7 mouse cellular contexts compared by ENCODE assay signal in the genomic region with DNA sequence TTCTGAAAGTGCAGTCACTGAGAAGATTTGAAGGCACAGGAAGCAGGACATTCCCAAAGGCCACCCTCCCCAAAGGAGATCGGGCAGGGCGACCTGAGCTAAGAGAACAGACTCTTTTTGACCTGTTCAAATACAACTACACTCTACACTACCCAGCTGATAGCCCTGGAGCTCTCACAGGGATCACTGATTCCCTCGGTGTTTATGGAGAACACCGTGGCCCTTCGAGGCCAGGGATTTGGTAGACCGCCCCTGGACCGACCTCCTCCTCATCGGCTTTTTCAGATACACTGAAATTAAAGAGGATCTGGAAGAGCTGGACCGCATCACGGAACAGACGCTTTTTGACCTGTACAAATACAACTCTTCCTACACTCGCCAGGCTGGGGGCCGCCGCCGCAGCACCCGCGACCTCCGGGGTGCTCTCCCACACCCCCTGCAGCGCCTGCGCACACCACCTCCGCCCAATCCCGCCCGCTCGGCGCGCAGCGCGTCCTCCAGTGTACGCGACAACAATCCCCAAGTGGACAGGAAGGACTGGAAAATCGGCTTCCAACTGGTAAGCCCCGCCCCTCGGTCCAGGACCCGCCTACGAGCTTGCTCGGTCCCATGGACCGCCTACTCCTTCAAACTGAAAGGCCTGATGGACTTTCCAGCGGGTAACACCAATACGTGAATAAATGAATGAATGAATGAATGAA. TPM values are rescaled to one million over a fixed set of nuclear protein-coding genes. Genes with fewer than 3 reads are reported as not detected.
DNase-seq lines count a peak whose midpoint lies in the region.

No protein-coding gene starts in this region.

- peak overlapping the region; percentile 82 for H3K27ac ChIP-seq in limb, embryonic 10.5 days
- peak overlapping the region; percentile 65 for H3K27ac ChIP-seq in midbrain, embryonic 10.5 days (replicated peaks)

- DNase-seq in adrenal gland, postnatal 4 days (ENCODE audit: low spot score in 2 of 2), result peak; percentile 71 to 89
- peak; percentile 84 for DNase-seq in embryo, embryonic 9.5 days (ENCODE audit: extremely low spot score)
- peak; percentile 100 for DNase-seq in heart, adult 11 months
- peak; percentile 93 for DNase-seq in kidney, adult 11 months
- peak; percentile 81 for DNase-seq in limb, embryonic 10.5 days (ENCODE audit: low spot score)
- DNase-seq in midbrain, embryonic 10.5 days (ENCODE audit: low spot score), result peak; percentile 83
- peak; percentile 74 for DNase-seq in right cerebral cortex, postnatal 4 days

- H3K36me3 ChIP-seq in limb, embryonic 10.5 days, result no peaks in the 10 kb centered on the region
- H3K36me3 ChIP-seq in midbrain, embryonic 10.5 days, result no peaks in the 10 kb centered on the region

- H3K27me3 ChIP-seq in limb, embryonic 10.5 days (ENCODE audit: low read depth, poor library complexity, severe bottlenecking), result no peaks in the 10 kb centered on the region
- H3K27me3 ChIP-seq in midbrain, embryonic 10.5 days (ENCODE audit: low read depth, poor library complexity, severe bottlenecking), result peaks cover 15% of the 10 kb centered on the region

- H3K4me1 ChIP-seq in limb, embryonic 10.5 days, result peaks cover 17% of the 10 kb centered on the region
- peaks cover 16% of the 10 kb centered on the region for H3K4me1 ChIP-seq in midbrain, embryonic 10.5 days

- no peaks in the 10 kb centered on the region for H3K9me3 ChIP-seq in limb, embryonic 10.5 days (replicated peaks)
- no peaks in the 10 kb centered on the region for H3K9me3 ChIP-seq in midbrain, embryonic 10.5 days (replicated peaks)

- peak overlapping the region; percentile 60 for H3K4me3 ChIP-seq in limb, embryonic 10.5 days
- H3K4me3 ChIP-seq in midbrain, embryonic 10.5 days, result peak overlapping the region; percentile 58

- 1% methylated on average over 39 of the region's 39 CpGs for WGBS in limb, embryonic 10.5 days
- 1% methylated on average over 39 of the region's 39 CpGs for WGBS in midbrain, embryonic 10.5 days

RNA-seq across cellular contexts. Expression of a gene that starts 10.3 kb away (rescaled TPM):
- 1 to 10 TPM; 1.7 to 4.5 TPM for total RNA-seq in adrenal gland, postnatal 4 days (2021)
- polyA plus RNA-seq in limb, embryonic 10.5 days (2016; fragmentation: Nextera tagmentation; extraction: Ambion mirVana), result 1.0 and 1.6 TPM in 2 replicates
- 0.25 and 0.48 TPM in 2 replicates for polyA plus RNA-seq in midbrain, embryonic 10.5 days (2016; fragmentation: Nextera tagmentation; extraction: Ambion mirVana)

RNA-seq across cellular contexts. Expression of a gene that starts 17.1 kb away (rescaled TPM):
- total RNA-seq in adrenal gland, postnatal 4 days (2021), result 10 to 100 TPM; 88.9 to 89.8 TPM
- polyA plus RNA-seq in limb, embryonic 10.5 days (2016; fragmentation: Nextera tagmentation; extraction: Ambion mirVana), result 34.3 and 41.5 TPM in 2 replicates
- 21.2 and 23.5 TPM in 2 replicates for polyA plus RNA-seq in midbrain, embryonic 10.5 days (2016; fragmentation: Nextera tagmentation; extraction: Ambion mirVana)

RNA-seq across cellular contexts. Expression of a gene that starts 18.4 kb away (rescaled TPM):
- total RNA-seq in adrenal gland, postnatal 4 days (2021), result 100 to 1,000 TPM; 219 to 241 TPM
- polyA plus RNA-seq in limb, embryonic 10.5 days (2016; fragmentation: Nextera tagmentation; extraction: Ambion mirVana), result 41.8 and 43.6 TPM in 2 replicates
- 21.7 and 24.5 TPM in 2 replicates for polyA plus RNA-seq in midbrain, embryonic 10.5 days (2016; fragmentation: Nextera tagmentation; extraction: Ambion mirVana)

RNA-seq across cellular contexts. Expression of a gene that starts 44.9 kb away (rescaled TPM):
- not detected for total RNA-seq in adrenal gland, postnatal 4 days (2021)
- 0.10 and 0.21 TPM in 2 replicates for polyA plus RNA-seq in limb, embryonic 10.5 days (2016; fragmentation: Nextera tagmentation; extraction: Ambion mirVana)
- polyA plus RNA-seq in midbrain, embryonic 10.5 days (2016; fragmentation: Nextera tagmentation; extraction: Ambion mirVana), result 0.11 TPM in 1 of 2 replicates, not detected in the other

RNA-seq across cellular contexts. Expression of a gene that starts 49.8 kb away (rescaled TPM):
- total RNA-seq in adrenal gland, postnatal 4 days (2021), result under 1 TPM; 0.59 to 0.62 TPM
- polyA plus RNA-seq in limb, embryonic 10.5 days (2016; fragmentation: Nextera tagmentation; extraction: Ambion mirVana), result 0.26 and 0.33 TPM in 2 replicates
- 0.12 and 0.15 TPM in 2 replicates for polyA plus RNA-seq in midbrain, embryonic 10.5 days (2016; fragmentation: Nextera tagmentation; extraction: Ambion mirVana)

Comparison
In these comparisons a context has a peak if more than half of its experiments do, and no peak if none do; other contexts are left out.
1. Peak in every context shown above with its lines: DNase-seq, H3K4me3 ChIP-seq and H3K27ac ChIP-seq.